Mouse (Mus musculus): Measurements from ENCODE around the gene Cfap70.

Gene Cfap70

DNA sequence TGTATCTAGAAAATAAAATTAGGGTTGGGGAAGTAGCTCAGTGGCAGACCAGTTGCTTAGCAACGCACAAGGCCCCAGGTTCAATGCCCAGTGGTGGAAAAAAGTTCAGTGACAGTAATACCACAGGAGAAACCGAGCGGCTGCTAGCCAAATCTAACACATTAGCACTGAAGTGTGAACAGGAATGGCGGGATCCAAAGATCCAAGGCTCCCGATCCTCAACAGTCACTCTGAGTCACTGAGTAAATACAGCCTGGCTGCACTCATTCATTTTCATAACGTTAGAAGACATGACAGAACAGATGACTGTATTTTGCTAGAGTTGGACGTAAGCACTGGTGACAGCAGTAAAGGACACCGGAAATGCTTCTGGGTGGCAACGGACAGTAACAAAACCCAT is 106.1 kb downstream of the Cfap70 start:
- DNase-seq (ENCODE audit: low read depth, low spot score) = no peak

Measured in A20 (cell line).